Mouse (Mus musculus): ENCODE results near the gene Kifc3.
"Not testable (repeated sequence)": the region's sequence is repeated elsewhere in the genome, so short reads cannot be mapped to it uniquely, and the experiment has no call there.

Gene Kifc3

DNA sequence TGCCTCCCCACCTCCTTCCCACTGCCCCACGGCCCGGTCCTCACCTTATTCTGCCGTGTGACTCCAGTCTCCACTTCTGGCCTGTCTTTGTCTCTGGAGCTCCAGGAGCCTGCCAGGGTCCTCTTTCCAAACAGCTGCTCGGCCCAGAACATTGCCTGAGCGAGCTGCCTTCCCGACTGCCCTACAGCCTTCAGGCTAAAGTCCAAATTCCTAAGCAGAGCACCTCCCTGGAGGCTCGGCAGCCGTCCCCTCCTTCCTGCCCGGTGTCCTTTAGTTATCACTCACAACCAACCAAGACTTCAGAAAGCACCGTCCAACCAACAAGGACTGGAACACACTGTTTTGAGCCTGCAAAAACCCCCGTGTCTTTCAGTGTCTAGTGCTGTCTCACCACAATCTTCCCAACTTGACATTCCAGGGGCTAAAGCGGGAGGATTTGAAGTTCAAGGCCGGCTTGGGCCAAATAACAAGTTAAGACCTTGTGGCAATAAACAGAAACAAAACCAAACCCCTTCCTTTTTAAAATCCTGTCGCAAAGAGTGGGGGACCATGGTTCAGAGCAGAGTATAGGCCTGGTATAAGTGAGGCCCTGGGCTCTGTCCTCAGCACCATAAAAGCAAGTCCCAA, at the start of gene Kifc3:
Kifc3 (minus strand) TSS at position 164 of the 627 bp plus-strand sequence.
- DNase-seq (ENCODE audit: low read depth), result no peak

DNA sequence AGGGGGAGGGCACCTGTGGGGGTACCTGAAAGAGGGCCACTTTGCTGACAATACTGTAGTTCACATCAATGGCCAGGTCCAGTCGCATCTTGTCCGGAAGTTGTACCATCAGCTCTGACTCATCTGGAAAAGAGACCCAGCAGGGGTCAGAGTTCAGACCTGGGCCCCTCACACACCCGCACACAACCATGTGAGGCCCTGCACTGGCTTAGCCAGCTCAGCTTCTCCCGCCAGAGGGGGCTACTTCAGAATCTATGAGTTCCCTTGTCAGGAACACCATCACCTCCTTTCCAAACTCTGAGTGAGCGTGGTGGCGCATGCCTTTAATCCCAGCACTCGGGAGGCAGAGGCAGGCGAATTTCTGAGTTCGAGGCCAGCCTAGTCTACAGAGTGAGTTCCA, 49.4 kb upstream of the Kifc3 start:
- no peak for DNase-seq (ENCODE audit: low read depth)

DNA sequence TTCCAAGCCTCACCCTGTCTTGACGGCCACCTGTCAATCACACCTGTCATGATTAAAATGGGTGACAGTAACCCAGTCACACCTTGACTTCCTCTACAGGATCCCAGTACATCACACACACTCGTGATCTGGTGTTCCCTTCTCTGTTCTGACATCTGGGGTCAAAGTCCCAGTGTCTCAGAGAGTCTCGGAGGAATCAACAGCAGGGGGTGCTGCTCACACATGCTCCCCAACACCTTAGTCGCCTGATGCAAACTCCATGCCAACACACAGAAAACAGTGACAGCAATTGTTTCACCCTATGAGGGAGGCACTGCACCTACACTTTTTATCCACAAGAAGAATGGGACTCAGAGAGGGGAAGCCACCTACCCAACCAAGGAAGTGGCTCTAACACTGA, 47.2 kb upstream of the Kifc3 start:
- DNase-seq (ENCODE audit: low read depth), result peak; percentile 12

DNA sequence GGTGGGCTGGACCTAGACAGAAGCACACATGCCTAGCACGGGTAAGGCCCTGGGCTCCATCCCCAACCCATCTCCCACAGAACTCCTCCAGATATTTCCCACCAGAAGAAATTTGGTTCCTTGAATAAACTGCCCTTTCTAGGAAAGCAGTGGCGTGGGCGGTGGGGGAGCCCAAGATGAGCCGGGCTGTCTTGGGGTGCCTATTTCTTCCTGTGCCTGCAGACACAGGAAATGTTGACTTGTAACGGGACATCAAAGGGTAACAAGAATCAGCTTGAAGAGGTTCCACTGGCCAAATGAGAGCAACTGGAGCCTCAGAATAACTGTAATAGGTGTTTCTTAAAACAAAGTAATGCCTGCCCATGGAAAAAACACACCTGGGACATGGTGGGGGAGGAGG, 44.7 kb upstream of the Kifc3 start:
- no peak for DNase-seq (ENCODE audit: low read depth)

GRCm38 (mm10) chr8:95245180-95245579, 42.6 kb upstream of the Kifc3 start:
- no peak for DNase-seq (ENCODE audit: low read depth)

DNA sequence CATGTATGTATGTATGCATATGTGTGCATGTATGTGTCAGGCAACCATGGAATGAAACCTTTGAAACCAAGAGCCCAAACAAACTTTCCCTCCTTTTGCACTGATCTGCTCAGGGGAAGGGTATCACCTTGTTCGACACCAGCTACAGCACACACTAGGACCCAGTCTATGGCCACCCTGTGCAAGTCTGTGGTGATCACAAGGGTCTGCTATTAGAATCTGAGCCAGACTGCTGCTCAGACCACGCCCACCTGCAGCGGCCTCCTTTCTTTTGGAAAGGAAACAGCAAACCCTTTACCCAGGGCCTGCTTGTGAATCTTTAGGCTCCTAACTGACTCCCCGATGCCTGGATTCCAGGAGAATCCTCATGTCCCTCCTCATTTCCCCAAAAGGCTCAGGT, 41.2 kb upstream of the Kifc3 start:
- no peak for DNase-seq (ENCODE audit: low read depth)

DNA sequence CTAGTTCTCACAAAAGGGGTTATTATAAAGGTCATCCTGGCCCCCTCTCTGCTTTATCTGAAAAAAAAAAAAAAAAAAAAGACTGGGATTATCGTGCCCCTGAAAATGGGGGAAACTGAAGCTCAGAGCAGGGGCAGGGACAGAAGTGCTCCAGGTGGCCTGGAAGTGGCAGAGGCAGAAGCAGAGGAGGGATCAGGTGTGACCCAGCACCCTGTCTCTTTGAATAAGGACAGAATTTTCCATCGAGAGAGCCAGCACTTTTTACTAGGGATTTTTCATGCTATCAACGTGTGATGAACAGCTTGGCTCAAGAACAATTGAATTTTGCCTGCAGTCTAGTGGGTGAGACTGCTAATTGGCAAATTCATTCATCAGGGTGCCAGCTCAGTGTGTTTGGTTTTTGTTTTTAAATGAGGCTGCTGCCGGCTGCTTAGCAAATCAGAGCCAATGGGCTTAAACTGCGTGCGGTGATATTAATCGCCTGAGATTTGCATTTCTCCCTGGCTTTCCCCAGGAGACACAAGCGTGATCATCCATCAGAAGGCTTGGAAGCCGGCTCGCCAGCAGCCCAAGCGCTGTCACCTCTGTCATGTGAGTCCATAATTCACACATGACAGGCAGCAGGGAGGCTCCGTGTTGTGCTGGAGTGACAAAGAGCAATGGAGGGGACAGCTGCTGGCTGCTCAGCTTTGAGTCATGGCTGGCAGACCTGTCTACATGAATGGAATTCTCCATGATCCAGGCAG, 40.4 kb upstream of the Kifc3 start:
- no peak for DNase-seq (ENCODE audit: low read depth)

DNA sequence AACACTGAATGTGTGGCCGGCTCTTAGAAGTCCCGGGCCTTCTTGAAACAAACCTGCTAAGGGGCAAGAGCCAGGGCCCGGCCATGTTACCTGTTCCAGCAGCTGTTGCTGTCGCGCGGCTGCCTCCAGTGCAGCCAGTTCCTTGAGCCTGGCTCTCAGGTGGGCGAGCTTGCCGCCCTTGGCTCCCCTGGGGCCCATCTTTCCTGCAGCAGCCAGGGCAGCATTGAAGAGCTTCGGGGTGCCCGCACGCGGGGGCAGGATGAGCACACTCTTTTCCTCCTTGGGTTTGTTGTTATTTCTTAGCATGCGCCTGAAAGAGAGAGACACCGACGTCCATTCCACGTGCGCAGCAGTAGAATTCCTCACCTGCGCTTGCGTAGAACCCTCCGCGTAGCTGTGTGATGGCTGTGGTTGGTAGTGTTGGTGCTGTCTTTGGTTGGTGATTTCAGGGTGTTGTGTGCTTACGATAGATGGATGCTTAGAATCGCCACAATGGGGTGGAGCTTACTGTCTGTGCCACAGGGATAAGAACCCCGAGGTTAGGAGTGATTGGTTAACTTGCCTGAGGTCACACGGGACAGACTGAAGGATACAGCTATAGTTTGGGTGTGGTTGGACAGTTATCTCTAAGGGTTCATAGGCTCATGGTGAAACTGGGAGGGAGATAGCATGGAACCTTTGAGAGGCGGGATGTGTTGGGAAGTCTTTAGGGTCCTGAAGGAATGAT, 39.6 kb upstream of the Kifc3 start:
- no peak for DNase-seq (ENCODE audit: low read depth)

DNA sequence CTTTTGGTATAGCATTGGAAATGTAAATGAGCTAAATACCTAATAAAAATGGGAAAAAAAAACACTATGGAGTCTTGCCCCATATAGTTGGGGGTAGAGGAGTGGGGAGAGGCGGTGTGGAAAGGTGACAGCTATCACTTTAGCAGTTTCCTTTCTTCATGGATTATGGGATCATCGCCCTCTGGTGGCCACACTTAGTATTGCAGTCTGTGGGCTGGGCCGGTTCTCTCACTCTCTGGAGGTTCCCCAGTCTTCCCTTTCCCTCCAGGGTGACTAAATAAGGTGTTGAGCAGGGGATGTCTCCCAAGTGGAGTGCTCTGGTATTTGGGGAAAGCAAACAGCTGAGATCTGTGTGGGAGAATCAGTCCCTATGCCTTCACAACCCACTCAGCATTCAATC, 33.1 kb upstream of the Kifc3 start:
- DNase-seq (ENCODE audit: low read depth), result peak; percentile 81

- not testable (repeated sequence) for DNase-seq (ENCODE audit: low read depth)
These were observed 27.5 kb upstream of the Kifc3 start for GRCm38 (mm10) chr8:95230086-95230485.

GRCm38 (mm10) chr8:95227151-95227468, 24.5 kb upstream of the Kifc3 start:
- DNase-seq (ENCODE audit: low read depth), result no peak

GRCm38 (mm10) chr8:95226251-95227150, 23.9 kb upstream of the Kifc3 start:
- DNase-seq (ENCODE audit: low read depth), result no peak

DNA sequence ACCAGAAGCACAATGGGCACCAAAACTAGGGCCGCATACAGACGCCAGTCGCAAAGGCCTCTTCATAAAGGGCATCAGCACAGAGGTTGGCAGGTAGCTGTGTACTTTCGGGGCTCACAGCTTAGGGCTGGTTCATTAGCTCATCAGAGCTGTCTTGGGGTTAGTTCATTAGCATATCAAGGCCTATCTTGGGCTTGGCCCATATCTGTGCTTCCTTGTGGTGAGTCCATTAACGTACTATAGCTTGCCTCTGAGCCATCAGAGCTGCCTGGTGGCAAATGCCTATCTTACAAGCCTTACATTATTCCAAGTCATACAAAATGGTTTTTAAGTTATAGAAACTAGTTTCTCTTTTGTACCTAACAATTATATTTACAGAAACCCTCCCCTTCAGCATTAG, 21.4 kb upstream of the Kifc3 start:
- DNase-seq (ENCODE audit: low read depth), result no peak

DNA sequence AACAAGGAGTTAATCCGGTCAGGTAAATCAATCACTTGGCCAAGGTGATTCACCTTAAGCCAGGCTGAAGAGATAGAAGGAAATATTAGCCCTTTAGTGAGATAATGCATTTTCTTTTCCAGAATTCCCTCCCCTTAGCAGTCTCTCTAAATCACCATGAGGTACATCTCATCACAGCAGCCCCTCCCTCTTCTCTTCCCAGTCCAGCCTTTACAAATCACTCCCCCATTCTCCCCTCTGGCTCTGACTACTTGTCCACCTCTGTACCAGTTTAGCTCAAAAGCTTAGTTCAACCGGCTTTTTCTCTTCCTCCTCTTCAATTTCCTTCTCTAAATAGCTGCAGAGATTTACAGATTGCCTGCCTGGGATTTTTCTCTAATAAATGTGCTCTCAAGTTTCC, 18.4 kb upstream of the Kifc3 start:
- DNase-seq (ENCODE audit: low read depth), result no peak

GRCm38 (mm10) chr8:95220571-95220998, 18.0 kb upstream of the Kifc3 start:
- DNase-seq (ENCODE audit: low read depth), result no peak

GRCm38 (mm10) chr8:95219623-95220022, 17.0 kb upstream of the Kifc3 start:
- DNase-seq (ENCODE audit: low read depth), result no peak

DNA sequence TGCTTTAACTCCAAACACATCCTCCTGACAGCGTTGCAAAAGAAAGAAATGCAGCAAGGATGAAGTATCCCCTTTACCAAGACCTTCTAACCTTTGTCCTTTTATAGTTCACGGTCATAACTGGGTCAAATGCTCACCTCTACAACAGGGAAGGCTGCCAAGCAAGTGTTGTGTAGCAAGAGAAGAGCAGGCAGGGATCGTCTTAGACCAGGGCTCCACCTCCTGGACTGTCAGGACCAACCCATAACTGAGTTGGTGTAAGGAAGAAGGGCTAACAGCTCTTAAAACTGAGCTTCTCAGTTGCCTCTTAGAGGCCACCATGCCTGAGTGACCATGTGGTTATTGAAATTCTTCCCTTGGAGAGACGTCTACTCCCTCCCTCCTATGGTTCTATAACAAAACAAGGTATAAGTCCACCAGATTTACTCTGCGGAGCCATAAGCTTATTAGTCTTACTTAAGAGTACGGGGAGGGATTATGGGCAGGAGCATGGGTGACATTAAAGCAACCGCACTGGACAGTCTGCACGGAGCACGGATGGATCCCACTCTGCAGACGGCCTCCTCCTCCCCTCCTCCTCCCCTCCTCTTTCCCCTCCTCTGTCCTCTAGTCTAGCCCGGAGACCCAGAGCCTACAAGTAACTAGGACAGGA, 13.2 kb upstream of the Kifc3 start:
- no peak for DNase-seq (ENCODE audit: low read depth)

DNA sequence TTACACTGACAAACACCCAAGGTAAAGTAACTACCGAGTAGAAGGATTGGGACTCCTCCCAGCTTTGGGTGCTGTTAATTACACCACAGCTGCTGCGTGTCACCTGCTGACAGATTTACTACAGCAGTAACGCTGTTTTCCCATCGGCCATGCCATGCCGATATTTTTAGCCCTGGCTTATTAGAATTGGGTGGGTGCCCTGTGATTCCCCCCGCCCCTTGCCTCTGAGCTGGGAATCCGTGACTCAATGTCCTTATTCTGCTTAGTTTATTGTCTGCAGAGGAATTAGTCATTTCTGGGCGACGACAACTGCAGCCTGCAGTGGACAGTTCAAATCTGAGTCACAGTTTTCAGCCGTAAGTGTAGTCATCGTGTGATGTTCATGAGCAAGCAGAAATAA, 7.3 kb upstream of the Kifc3 start:
- peak; percentile 69 for DNase-seq (ENCODE audit: low read depth)

GRCm38 (mm10) chr8:95205946-95206345, 3.3 kb upstream of the Kifc3 start:
- no peak for DNase-seq (ENCODE audit: low read depth)

GRCm38 (mm10) chr8:95204039-95204380, 1.4 kb upstream of the Kifc3 start:
- peak; percentile 91 for DNase-seq (ENCODE audit: low read depth)

GRCm38 (mm10) chr8:95203326-95204038, 870 bp upstream of the Kifc3 start:
- no peak for DNase-seq (ENCODE audit: low read depth)

Data from NIH3T3 (cell line).